Mouse (Mus musculus) ZHBTc4 (cell line): ENCODE results near the gene Arsg.

Experiments
- DNase-seq: peaks from one replicate; pipeline ENCODE4 v3.0.0-alpha.2; 2011; ENCODE audit warnings: low read depth, low spot score

The Arsg gene

GRCm38 (mm10) chr11:109619055-109619454, 145.9 kb downstream of the Arsg start:
- peak; percentile 59 for DNase-seq

GRCm38 (mm10) chr11:109620356-109620755, 147.2 kb downstream of the Arsg start:
- DNase-seq = no peak

- DNase-seq = peak; percentile 62
These were observed 148.0 kb downstream of the Arsg start for GRCm38 (mm10) chr11:109621183-109621582.

- DNase-seq = peak; percentile 33
These were observed 149.4 kb downstream of the Arsg start for GRCm38 (mm10) chr11:109622518-109623037.
